Mouse (Mus musculus) stomach, embryonic 15.5 days (tissue): ENCODE measurements around the gene Zfhx3. TPM values are rescaled to one million over a fixed set of nuclear protein-coding genes. Genes with fewer than 3 reads are reported as not detected.
A peak's percentile ranks its signal among the peaks of the same experiment; 100 is the strongest.

Experiments used
- ATAC-seq: fragments of 200-750 bp; cut with Nextera tagmentation; 2 replicates; pipeline ENCODE4 v1.8.0; 2017; ENCODE audit warnings: low read depth, moderate number of reproducible peaks, moderate TSS enrichment; ENCODE audit not compliant: insufficient read depth, low FRiP score
- H3K27ac ChIP-seq: fragments of 300-500 bp; sonication (generic); 2 replicates; pipeline ENCODE4 v1.5.1; 2015; ENCODE audit warnings: mild to moderate bottlenecking, inconsistent platforms
- H3K27me3 ChIP-seq: fragments of 300-500 bp; sonication (generic); replicated peaks from 2 replicates; pipeline ENCODE4 v1.6.1; 2015; ENCODE audit warnings: inconsistent platforms
- H3K36me3 ChIP-seq: fragments of 300-500 bp; sonication (generic); 2 replicates; pipeline ENCODE4 v1.6.1; 2015; ENCODE audit warnings: inconsistent platforms
- H3K4me1 ChIP-seq: fragments of 300-500 bp; sonication (generic); 2 replicates; pipeline ENCODE4 v1.6.1; 2015; ENCODE audit warnings: inconsistent platforms
- H3K4me2 ChIP-seq: fragments of 300-500 bp; sonication (generic); 2 replicates; pipeline ENCODE4 v1.6.1; 2015; ENCODE audit warnings: mild to moderate bottlenecking, inconsistent platforms
- H3K4me3 ChIP-seq: fragments of 300-500 bp; sonication (generic); replicated peaks from 2 replicates; pipeline ENCODE4 v1.5.1; 2015; ENCODE audit warnings: inconsistent platforms
- H3K9ac ChIP-seq: fragments of 300-500 bp; sonication (generic); 2 replicates; pipeline ENCODE4 v1.6.1; 2015; ENCODE audit warnings: inconsistent platforms
- H3K9me3 ChIP-seq: fragments of 300-500 bp; sonication (generic); 2 replicates; pipeline ENCODE4 v1.6.1; 2016; ENCODE audit warnings: inconsistent platforms
- WGBS: fragments of 180-500 bp; shearing (Covaris S2); methylation state at CpG from one replicate; pipeline ENCODE4 v1.1.7; 2015; 5-methylcytosine and 5-hydroxymethylcytosine counted together
- polyA plus RNA-seq: library from polyadenylated mRNA; unstranded; fragments of >200 nt; fragmentation: Nextera tagmentation; extraction: Ambion mirVana; gene quantifications from 2 replicates; pipeline ENCODE4 v1.2.1, GENCODE M21; 2015

Zfhx3 gene
- polyA plus RNA-seq, 1 experiment from 2014 or later: 12.9 TPM

DNA sequence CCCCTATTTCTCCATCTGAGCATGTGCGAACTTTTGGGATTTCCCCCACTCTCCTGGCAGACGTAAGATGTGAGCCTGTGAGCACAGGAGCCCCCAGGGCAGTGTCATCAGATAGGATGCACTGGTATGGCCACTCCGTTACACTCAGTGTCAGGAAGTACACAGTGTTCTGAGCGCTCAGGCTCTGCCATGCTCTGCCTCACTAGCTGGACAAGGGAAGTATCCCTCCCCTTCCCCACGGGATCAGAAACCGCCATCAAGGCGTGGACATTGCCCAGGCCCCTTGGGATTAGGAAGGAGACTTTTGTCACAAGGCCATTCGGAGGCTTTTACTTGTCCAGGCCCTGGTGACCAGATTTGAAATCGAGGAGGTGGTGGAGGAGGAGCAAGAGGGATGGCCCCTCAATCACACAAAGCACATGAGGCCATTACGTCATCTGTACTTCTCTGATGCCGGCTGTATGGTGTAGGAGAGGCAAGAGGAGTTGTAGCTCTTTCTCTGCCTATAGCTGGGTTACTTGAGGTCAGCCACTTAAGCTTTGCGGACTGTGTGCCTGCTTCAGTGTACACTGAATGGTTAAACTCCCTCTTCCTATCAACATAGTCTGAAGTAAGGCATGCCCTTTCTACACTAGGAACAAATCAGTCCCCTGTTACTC is 912.1 kb downstream of the Zfhx3 start:
- WGBS: 62% methylated on average over 12 of the region's 12 CpGs
- peak; percentile 40; the same call in 1 of the 2 replicates for ATAC-seq
- Histone ChIP-seq H3K4me2 (no peak overlapping the region), H3K9ac (no peak overlapping the region), H3K4me3 (no peak overlapping the region), H3K4me1 (peaks cover 8% of the 10 kb centered on the region; the same call in 1 of the 2 replicates), H3K27me3 (no peaks in the 10 kb centered on the region), H3K27ac (no peak overlapping the region), H3K9me3 (no peaks in the 10 kb centered on the region), H3K36me3 (peaks cover 7% of the 10 kb centered on the region)

DNA sequence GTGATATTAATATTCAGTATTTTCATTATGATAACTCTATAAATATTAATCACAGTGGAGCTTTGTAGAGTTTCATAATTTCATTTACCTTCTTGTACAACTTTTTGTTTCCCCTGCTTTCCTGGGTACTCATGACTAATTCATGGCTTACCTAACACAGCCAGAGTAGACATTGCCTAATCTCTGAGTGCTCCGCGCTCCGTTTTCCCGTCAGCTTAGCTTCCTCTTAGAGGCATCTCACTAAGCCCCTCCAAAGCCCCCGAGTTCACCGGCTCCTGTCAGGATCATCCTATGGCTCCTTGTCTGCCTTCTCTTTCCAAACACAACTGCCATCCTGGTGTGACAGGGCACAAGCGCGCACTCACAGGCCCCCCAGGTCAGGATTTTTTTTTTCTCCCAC is 916.6 kb downstream of the Zfhx3 start:
- 85% methylated on average over 8 of the region's 8 CpGs for WGBS

DNA sequence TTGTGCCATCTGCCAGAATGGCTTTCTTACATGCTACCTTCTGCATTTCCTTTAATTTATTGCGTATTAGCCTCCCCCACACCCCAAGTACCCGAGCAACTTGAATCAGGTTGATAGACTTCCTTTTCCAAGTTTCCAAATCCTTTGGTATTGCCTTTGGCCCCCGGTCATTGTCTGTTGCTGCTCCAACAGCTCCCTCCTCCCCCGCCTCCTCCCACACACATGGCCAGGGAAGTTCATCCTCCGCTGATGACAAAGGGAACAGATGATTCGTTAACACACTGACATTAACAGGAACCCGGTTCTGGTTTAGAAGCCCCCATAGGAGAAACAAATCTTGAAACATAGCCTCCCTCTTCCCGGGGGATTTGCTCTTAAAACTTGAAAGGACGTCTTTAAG is 917.5 kb downstream of the Zfhx3 start:
- no peak overlapping the region for H3K4me3 ChIP-seq
- peaks cover 7% of the 10 kb centered on the region for H3K36me3 ChIP-seq
- H3K9me3 ChIP-seq: no peaks in the 10 kb centered on the region
- no peak overlapping the region for H3K4me2 ChIP-seq
- H3K27ac ChIP-seq: no peak overlapping the region
- ATAC-seq: no peak
- no peaks in the 10 kb centered on the region for H3K4me1 ChIP-seq
- WGBS: 57% methylated on average over 9 of the region's 9 CpGs
- no peak overlapping the region for H3K9ac ChIP-seq
- no peaks in the 10 kb centered on the region for H3K27me3 ChIP-seq

More for the DNA sequence above, 916.6 kb downstream of the Zfhx3 start:
- H3K27ac ChIP-seq: no peak overlapping the region
- H3K36me3 ChIP-seq: peaks cover 7% of the 10 kb centered on the region
- ATAC-seq: no peak
- H3K4me1 ChIP-seq: peaks cover 5% of the 10 kb centered on the region; the same call in 1 of the 2 replicates
- H3K27me3 ChIP-seq: no peaks in the 10 kb centered on the region
- H3K9me3 ChIP-seq: no peaks in the 10 kb centered on the region
- no peak overlapping the region for H3K4me3 ChIP-seq
- H3K4me2 ChIP-seq: no peak overlapping the region
- H3K9ac ChIP-seq: no peak overlapping the region

DNA sequence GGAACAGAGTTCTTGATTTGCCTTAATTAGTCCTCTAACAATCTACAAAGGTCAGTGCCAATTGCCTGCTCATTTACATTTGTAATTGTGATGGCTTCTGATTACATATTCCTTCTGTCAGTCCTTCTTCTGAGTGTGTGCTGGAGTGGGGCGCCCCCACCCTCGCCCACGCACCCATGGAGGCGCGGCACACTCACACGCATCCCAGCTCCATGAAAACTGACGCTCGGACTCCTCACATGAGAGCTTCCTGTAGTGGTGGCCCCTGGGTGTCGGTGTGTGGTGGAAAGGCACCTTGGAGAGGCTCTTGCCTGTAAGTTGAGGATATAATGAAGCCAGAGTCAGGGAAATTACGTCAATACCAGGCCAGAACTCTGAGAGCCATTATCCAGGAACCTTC is 921.0 kb downstream of the Zfhx3 start:
- ATAC-seq: no peak
- no peak overlapping the region for H3K27ac ChIP-seq
- 91% methylated on average over 10 of the region's 10 CpGs for WGBS
- no peak overlapping the region for H3K4me3 ChIP-seq
- no peak overlapping the region for H3K4me2 ChIP-seq
- H3K9me3 ChIP-seq: no peaks in the 10 kb centered on the region
- no peaks in the 10 kb centered on the region for H3K36me3 ChIP-seq
- no peak overlapping the region for H3K9ac ChIP-seq
- H3K27me3 ChIP-seq: no peaks in the 10 kb centered on the region
- peaks cover 4% of the 10 kb centered on the region; the same call in 1 of the 2 replicates for H3K4me1 ChIP-seq

DNA sequence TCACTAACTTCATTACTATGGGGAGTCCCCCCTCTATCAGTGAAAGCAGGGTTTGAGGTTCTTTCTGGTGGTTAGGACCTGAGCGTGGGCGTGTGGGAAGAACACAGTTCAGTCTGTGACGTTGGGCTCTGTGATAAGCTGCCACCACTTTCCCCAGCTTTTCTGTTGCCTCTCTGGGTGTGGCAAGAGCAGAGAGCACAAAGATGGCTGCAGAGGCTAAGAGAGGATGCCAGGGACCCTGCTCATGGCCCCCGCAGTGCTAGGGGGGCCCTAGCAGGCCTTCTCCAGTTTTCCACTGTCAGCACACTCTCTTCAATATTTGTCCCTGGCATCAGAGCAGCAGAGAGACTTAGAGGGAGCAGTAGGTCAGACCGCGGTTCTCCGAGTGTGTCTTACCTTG is 924.0 kb downstream of the Zfhx3 start:
- no peaks in the 10 kb centered on the region for H3K36me3 ChIP-seq
- ATAC-seq: no peak
- peaks cover 9% of the 10 kb centered on the region; the same call in 1 of the 2 replicates for H3K4me1 ChIP-seq
- H3K4me2 ChIP-seq: no peak overlapping the region
- no peaks in the 10 kb centered on the region for H3K9me3 ChIP-seq
- no peak overlapping the region for H3K4me3 ChIP-seq
- H3K9ac ChIP-seq: no peak overlapping the region
- H3K27ac ChIP-seq: no peak overlapping the region
- 83% methylated on average over 7 of the region's 7 CpGs for WGBS
- H3K27me3 ChIP-seq: no peaks in the 10 kb centered on the region

DNA sequence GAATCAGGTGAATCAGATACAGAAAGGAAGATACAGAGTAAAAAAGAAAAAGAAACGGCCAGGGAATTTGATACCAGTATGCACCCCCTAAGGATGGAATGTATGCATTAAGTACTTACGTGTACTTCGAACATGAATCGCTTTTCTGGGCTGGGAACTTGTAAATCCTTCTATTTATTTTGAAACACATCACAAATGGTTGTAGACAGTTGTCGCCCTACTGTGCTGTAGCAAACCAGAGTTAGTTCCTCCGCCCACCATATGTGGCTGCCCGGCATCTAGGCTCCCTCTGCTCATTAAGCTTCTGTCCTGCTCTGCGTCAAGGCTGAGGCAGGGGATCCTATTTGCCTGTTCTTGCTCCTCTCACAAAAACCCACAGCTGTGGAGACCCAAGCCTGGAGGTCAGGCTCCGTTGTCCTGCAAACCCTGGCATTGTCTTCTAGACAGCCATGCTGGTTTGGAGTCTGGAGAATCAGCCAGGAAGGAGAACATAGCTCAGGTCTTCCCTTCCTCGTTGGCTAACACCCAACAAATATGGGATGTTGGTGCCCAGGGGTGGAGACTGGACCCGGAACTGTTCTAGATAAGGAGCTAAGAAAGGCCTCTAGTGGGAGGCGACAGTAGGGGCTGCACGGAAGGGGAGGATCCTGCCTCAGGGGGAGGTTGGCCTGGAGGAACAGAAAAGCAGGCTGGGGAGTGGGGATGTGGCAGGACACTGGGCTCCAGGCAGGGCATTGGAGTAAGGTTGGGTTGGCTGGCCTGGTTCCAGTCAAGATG is 925.2 kb downstream of the Zfhx3 start:
- Histone ChIP-seq H3K27me3 (no peaks in the 10 kb centered on the region), H3K4me2 (no peak overlapping the region), H3K4me3 (no peak overlapping the region), H3K4me1 (peaks cover 9% of the 10 kb centered on the region; the same call in 1 of the 2 replicates), H3K36me3 (no peaks in the 10 kb centered on the region), H3K9me3 (no peaks in the 10 kb centered on the region), H3K27ac (peak overlapping the region; percentile 53; the same call in 1 of the 2 replicates), H3K9ac (no peak overlapping the region)
- 59% methylated on average over 13 of the region's 13 CpGs for WGBS
- peak; percentile 75; the same call in 1 of the 2 replicates for ATAC-seq

DNA sequence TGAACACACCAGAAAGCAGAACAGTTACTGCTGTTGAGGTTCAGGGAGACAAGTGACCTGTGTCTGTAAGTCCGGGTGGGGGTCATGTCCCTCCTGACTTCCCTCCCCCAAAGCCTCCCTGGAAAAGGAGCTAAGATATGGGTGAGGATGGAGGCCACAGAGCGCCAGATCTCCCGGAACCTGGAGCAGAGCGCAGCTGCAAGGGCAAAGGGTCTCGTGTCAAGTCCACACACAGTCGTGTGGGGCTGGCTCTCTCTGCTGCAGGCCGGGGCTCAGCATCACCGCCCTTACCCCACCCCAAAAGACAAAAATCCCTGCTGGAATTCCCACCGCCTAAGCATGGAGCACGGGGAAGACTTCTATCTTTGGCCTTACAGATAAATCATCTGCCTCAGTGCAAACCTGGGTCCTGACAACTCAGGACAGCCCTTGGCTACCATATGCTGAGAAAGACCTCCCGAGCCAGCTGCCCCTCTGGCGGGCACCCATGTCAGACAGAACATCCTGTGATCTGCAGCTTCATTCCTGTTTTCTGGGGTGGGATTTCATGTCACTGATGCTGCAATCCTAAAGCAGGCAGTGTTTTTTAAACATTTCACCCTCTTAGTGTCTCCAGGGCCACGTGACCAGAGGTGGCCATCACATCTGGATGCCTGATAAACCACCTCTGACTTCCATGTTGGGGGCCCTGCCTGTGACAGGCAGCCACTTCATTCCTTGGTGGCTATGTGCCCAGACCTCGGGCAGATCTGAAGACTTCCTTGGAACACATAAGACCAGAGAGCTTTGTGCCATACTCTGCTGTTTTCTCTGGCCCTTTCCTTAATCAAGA is 926.0 kb downstream of the Zfhx3 start:
- WGBS: 72% methylated on average over 14 of the region's 14 CpGs
- Histone ChIP-seq H3K4me3 (no peak overlapping the region), H3K4me2 (no peak overlapping the region), H3K9me3 (no peaks in the 10 kb centered on the region), H3K4me1 (peaks cover 9% of the 10 kb centered on the region; the same call in 1 of the 2 replicates), H3K27ac (no peak overlapping the region), H3K9ac (no peak overlapping the region), H3K36me3 (no peaks in the 10 kb centered on the region), H3K27me3 (no peaks in the 10 kb centered on the region)
- no peak for ATAC-seq

DNA sequence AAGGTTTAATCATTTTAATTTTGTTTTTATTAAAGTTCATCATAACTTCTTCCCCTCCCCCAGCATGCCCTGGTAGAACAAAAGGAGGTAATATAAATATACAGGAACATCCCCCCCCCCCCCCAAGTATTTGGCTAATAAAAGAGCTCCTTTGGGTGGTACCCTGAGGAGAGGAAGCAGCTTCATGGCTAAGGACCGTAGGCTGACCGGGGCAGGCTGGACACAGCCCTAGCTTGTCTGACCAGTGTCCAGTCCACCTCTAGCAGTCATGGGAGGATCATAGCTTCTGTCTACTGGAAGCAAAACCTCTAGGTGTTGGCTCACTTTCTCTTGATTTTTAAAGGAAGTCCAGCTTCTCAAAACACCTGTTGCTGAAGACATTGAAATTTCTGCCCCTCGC is 927.0 kb downstream of the Zfhx3 start:
- no peak overlapping the region for H3K27ac ChIP-seq
- H3K4me1 ChIP-seq: peaks cover 9% of the 10 kb centered on the region; the same call in 1 of the 2 replicates
- ATAC-seq: no peak
- 0 out of 2 replicates have a peak, but pooled peaks cover 8% of the 10 kb centered on the region for H3K36me3 ChIP-seq
- H3K9ac ChIP-seq: no peak overlapping the region
- 82% methylated on average over 3 of the region's 3 CpGs for WGBS
- H3K9me3 ChIP-seq: no peaks in the 10 kb centered on the region
- no peaks in the 10 kb centered on the region for H3K27me3 ChIP-seq
- no peak overlapping the region for H3K4me2 ChIP-seq
- no peak overlapping the region for H3K4me3 ChIP-seq

DNA sequence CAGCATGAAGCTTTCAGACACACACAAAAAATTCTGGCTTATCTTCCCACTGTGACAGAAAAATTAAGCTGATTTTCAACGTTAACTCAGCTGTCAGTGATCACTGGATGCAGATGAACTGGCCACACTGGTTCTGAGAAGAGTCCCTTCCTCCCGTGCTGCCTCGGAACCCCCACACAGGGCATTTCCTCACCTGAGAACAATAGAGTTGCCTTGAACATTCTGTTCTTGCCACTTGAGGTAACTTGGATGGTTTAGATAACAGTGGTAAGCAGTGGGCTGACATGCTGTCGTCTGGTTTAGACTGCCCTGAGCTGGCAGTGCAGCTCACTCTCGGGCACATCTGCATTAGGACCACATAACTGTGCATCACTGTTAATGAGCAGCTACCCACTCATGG is 927.5 kb downstream of the Zfhx3 start:
- no peak for ATAC-seq
- Histone ChIP-seq H3K36me3 (0 out of 2 replicates have a peak, but pooled peaks cover 8% of the 10 kb centered on the region), H3K4me2 (no peak overlapping the region), H3K4me3 (no peak overlapping the region), H3K9ac (no peak overlapping the region), H3K27ac (no peak overlapping the region), H3K27me3 (no peaks in the 10 kb centered on the region), H3K4me1 (peaks cover 9% of the 10 kb centered on the region; the same call in 1 of the 2 replicates), H3K9me3 (no peaks in the 10 kb centered on the region)
- 60% methylated on average over 5 of the region's 5 CpGs for WGBS

DNA sequence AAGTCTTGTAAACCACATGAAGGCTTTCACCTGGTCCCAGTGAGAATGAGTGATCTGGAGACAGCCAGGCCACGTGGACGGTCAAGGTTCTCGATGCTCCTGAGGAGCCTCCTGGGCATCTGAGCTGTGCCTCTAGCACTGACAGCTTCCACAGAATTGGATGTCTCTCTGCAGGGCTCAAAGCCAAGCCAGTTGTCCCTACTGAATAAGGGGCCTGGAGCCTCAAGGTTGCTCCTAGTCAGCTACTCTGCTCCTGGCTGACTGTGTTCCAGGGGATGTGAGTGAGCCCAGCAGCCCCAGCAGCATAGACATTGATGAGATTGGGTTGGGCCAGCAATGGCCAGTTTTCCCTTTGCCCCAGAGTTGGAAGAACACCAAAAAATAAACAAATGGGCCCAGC is 927.9 kb downstream of the Zfhx3 start:
- Histone ChIP-seq H3K27me3 (no peaks in the 10 kb centered on the region), H3K4me1 (peaks cover 9% of the 10 kb centered on the region; the same call in 1 of the 2 replicates), H3K9me3 (no peaks in the 10 kb centered on the region), H3K9ac (no peak overlapping the region), H3K27ac (no peak overlapping the region), H3K4me2 (no peak overlapping the region), H3K4me3 (no peak overlapping the region), H3K36me3 (0 out of 2 replicates have a peak, but pooled peaks cover 8% of the 10 kb centered on the region)
- no peak for ATAC-seq
- WGBS: 84% methylated on average over 3 of the region's 3 CpGs

DNA sequence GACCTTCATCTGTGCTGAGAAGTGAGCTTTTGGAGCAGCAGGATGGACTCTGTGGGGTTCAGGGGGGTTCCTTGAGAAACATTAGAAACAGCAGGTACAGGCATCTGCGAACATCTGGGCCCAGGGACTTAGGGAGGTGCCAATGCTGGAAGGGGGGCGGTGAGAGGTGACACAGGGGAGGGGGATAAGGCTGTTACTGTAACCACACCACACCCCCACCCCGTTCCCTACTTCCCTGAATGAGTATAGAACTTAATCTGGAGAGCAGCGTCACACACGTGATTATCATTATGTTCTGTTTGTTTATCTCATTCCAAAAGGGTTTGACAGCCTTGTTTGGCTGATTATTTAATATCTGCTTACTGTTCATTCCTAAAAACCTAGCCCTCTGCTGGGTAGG is 933.3 kb downstream of the Zfhx3 start:
- WGBS: 67% methylated on average over 5 of the region's 5 CpGs
- Histone ChIP-seq H3K36me3 (0 out of 2 replicates have a peak, but pooled peaks cover 8% of the 10 kb centered on the region), H3K9ac (no peak overlapping the region), H3K9me3 (no peaks in the 10 kb centered on the region), H3K4me3 (no peak overlapping the region), H3K4me1 (no peaks in the 10 kb centered on the region), H3K27ac (no peak overlapping the region), H3K4me2 (no peak overlapping the region), H3K27me3 (no peaks in the 10 kb centered on the region)
- no peak for ATAC-seq
